Mouse (Mus musculus): Measurements from ENCODE around the gene Rsph3b.
"Not testable (repeated sequence)": the region's sequence is repeated elsewhere in the genome, so short reads cannot be mapped to it uniquely, and the experiment has no call there.

The Rsph3b gene

DNA sequence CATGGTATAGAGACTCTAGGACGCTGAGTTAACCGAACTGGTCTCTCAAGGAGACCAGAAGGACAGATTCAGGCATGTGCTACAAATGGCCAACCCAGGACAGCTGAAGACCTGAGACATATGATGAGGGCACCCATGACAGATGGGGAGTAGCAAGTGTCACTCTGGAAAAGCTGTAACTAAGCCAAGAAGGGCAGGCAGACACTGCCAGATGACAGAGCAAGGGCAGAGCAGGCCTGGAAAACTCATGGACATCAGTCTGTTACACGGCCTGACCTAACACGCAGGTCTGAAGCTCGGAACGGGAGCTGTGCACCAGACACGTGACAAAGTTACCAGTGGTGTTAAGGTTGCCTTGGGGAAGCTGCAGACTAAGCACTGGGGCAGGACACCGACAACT lies 10.4 kb upstream of the Rsph3b start:
- not testable (repeated sequence) for DNase-seq

- DNase-seq, result not testable (repeated sequence)
Observed at GRCm38 (mm10) chr17:6948769-6949228, 317 bp upstream of the Rsph3b start.

DNA sequence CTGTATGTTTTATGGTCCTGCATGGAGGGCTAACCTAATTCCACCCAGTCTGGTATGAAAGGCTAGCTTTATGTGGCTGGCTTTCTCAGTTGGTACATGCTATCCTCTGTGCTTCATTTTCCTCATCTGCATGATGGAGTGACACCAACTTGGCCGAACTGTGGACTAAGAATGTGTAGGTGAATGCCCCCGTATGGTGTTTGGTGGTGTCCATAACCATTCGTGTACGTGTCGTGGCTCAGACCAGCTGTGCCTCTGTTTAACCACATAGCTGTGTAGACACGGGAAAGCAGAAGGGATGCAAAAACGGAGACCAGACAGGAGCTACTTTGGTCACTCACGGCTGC lies 872 bp downstream of the Rsph3b start:
- not testable (repeated sequence) for DNase-seq

DNA sequence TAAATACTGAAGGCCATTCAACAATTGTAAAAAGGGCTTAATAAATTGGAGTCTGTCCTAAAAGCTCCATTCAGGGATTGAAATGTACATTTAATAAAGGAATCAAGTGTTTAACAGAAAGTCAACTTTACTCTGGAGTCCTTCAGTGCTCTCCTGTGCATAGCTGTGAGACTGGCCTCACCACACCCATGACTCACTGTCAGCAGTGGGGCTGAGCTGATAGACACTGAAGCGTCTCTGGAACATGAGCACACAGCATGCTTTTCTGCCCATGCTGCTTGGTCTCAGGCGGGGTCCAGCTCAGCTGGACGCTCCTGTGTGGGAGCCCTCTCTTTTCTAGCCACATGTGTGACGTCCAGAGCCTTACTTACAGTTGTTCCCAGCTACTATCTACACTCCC lies 5.9 kb downstream of the Rsph3b start:
- not testable (repeated sequence) for DNase-seq

GRCm38 (mm10) chr17:6931625-6932024 lies 16.9 kb downstream of the Rsph3b start:
- not testable (repeated sequence) for DNase-seq

DNA sequence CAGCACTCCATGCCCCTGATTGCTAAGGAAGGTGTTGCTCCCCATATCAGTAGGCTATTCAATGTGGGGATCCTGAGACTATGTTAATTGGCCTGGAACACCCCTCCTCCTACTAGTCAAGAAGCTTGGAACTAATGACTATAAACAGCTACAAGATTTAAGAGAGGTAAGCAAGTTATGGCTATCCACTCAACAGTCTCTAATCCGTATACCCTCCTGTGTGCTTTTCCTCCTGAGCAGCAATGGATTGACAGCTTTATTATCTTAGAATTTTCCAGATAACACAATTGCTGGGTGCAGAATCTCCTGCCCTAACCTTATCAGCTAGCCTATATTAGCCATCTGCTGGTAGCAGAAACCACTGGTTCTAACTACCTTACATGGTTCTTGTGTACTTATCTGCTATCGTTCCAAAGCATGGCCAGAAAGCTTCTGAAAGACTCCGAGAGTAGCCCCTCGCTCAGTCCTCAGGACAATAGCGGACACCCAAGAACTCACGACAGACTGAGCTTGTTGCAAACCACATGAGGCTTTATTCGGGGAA lies 28.1 kb downstream of the Rsph3b start:
- DNase-seq, result not testable (repeated sequence)

- DNase-seq, result not testable (repeated sequence)
Observed at GRCm38 (mm10) chr17:6919388-6919787, 29.1 kb downstream of the Rsph3b start.

DNA sequence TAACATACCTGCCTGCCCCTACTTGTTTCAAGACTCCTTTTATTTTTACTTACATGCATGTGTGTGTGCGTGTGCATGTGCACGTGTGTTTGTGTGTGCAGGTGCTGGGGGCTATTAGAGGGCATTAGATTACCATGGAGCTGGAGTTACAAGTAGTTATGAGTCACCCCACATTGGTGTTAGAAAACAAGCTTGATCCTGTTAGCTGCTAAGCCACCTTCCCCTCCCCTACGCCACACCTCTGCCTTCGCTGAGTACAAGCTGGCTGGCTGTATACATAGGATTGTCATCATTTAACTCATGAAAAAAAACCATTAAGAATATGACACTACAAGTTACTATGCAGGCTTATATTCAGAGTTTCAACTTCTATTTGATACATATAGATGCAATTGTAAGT lies 33.2 kb downstream of the Rsph3b start:
- DNase-seq, result not testable (repeated sequence)

GRCm38 (mm10) chr17:6914066-6914465 lies 34.4 kb downstream of the Rsph3b start:
- not testable (repeated sequence) for DNase-seq

GRCm38 (mm10) chr17:6900361-6900760 lies 48.1 kb downstream of the Rsph3b start:
- not testable (repeated sequence) for DNase-seq

GRCm38 (mm10) chr17:6897996-6898562 lies 50.4 kb downstream of the Rsph3b start:
- not testable (repeated sequence) for DNase-seq

GRCm38 (mm10) chr17:6896756-6897155 lies 51.7 kb downstream of the Rsph3b start:
- no peak for DNase-seq

DNA sequence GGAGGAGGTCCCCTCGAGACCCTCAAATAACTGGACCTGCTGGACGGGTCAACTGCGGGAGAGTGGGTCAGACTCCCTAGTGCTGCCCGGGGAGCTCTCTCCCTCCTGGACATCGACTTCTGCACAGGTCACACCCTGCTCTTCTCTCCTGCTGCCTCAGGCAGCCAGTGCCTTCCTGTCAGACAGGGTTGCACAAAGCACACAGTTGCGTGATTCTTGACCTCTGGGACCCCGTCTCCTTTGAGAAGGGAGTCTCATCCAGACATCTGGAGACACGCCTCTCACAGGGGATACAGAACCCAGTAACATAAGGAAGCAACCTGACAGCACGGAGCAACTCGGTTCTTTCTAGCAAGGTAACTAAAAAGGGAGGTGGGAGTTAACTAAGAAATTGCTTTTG lies 55.1 kb downstream of the Rsph3b start:
- no peak for DNase-seq

DNA sequence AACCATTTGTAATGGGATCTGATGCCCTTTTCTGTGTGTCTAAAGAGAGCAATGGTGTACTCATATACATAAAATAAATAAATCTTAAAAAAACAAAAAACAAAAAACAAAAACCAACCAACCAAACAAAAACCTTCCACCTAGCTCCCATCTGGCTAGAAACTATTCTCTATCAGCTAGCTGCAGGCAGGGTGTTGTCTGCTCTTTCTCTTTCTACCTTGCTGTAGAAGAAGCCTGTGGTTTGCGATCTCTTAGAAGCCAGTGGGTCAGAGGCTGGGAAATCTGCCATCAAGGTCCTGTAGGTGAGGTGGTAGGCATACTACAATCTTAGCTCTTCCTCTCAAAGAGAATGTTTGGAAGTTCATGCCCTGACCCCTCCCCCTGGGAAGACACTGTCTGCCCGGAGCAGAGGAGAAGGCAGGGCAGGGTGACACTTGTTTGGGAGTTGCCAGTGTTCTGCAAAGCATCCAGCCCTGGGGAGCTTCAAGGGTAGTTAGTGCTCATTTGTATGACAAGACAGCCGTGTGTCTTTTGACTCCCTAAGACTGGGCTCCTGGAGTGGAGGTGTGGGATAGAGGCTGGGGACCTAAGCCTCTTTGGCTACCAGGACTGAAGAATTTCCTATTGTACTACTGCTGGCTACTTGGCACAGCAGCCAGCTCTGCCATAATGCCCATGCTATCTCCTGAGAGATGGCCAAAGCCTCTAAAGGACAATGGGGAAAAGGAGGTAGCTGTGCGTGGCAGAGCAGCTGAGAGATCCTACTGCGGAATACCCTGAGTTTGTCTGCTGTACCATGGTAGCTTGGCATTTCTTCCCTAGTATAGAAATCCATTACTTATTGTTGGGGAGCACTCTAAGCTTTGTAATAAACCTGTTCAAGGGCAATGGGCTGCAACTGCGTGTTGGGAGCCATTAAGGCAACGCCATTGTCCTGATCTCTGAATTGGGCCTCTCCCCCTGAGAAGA lies 56.2 kb downstream of the Rsph3b start:
- DNase-seq, result no peak

DNA sequence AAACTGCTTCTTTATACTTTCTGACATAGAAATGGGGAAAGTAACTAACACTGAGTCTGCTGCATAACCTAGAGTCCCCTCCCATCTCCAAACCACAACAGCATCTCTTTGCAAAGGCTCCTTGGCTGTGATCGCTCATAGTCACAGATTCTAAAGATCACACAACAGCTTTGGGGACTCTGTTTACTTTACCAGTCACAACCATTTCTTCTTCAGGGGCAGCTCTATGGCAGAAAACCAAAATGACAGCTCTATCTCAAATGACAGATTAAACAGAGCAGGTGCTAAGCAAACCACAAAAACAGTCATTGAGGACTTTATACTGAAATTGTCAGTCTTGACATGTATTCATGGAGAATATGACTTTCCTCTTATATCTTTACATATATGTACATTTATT lies 62.0 kb downstream of the Rsph3b start:
- DNase-seq, result no peak

GRCm38 (mm10) chr17:6884531-6884930 lies 64.0 kb downstream of the Rsph3b start:
- DNase-seq, result no peak

DNA sequence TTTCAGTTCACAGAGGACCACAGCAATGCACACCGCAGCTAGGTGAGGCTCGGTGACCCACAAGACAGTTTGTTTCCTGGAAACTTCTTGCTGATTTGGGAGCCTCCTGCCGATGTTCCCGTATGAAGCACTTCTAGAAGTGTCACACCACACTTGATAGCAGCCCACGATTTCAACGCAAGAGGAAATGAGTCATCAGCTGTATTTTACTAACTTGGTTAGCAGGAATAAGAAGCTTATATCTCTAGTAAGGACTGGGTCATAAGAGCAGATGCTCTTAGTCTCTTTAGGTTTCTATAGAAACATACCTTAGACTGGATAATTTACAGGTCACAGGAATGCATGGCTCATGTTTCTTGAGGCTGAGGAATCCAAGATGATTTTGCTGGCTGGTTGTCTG lies 67.2 kb downstream of the Rsph3b start:
- DNase-seq, result no peak

DNA sequence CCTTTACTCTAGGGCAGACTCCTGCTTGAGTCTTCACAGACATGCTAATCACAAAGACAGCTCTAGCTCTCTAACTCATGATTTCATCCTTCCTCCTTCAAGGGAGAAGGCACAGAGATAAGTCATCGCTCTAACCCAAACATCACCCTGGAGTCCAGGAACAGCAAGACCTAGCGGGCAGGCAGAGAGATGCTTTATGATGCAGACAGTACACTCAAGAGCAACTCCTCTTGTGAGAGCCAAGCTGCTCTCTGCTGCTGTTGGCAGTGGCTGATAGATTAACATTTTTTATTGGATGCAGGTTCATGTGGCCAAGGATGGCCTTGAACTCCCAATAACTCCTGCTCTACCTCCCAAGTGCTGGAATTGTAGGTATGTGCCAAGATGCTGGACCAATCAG lies 77.1 kb downstream of the Rsph3b start:
- DNase-seq, result no peak

- DNase-seq, result no peak
Observed at GRCm38 (mm10) chr17:6868810-6869209, 79.7 kb downstream of the Rsph3b start.

DNA sequence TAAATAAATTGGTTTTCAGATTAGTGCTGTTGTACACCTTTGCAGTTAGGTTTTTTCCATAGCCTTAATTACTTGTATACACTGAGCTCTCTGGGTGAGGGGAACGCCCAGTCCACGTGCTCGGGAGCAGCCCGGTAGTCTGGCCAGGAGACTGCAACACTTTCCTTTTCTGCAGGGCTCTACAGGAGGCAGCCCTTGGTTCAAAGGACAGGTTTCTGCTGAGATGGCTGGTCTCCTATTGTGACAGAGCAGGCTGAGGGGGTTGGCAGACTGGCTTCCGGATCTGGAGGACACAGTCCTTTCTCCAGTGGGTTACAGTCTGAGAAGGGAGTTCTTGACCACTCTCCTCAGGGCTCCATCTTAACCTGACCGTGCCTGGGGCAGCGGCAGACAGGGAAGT lies 80.7 kb downstream of the Rsph3b start:
- DNase-seq, result no peak

- no peak for DNase-seq
Observed at GRCm38 (mm10) chr17:6866576-6866975, 81.9 kb downstream of the Rsph3b start.

- DNase-seq, result no peak
Observed at GRCm38 (mm10) chr17:6865580-6865979, 82.9 kb downstream of the Rsph3b start.

- no peak for DNase-seq
Observed at GRCm38 (mm10) chr17:6864869-6865268, 83.6 kb downstream of the Rsph3b start.

GRCm38 (mm10) chr17:6863521-6863920 lies 85.0 kb downstream of the Rsph3b start:
- no peak for DNase-seq
